Mouse (Mus musculus) limb, embryonic 12.5 days (tissue): Measurements from ENCODE around the gene Klhdc4. TPM values are rescaled to one million over a fixed set of nuclear protein-coding genes. Genes with fewer than 3 reads are reported as not detected.
A peak's percentile ranks its signal among the peaks of the same experiment; 100 is the strongest.

ENCODE experiments used
- ATAC-seq: fragments of 200-750 bp; cut with Nextera tagmentation; 2 replicates; pipeline ENCODE4 v1.8.0; 2017; ENCODE audit warnings: low read depth, moderate TSS enrichment; ENCODE audit not compliant: insufficient number of reproducible peaks, insufficient read depth, low FRiP score, low TSS enrichment
- H3K27ac ChIP-seq: fragments of 300-500 bp; sonication (generic); 2 replicates; pipeline ENCODE4 v1.5.1; 2016; ENCODE audit warnings: mild to moderate bottlenecking, moderate library complexity
- H3K27me3 ChIP-seq: fragments of 300-500 bp; sonication (generic); 2 replicates; pipeline ENCODE4 v1.6.1; 2016; ENCODE audit warnings: mild to moderate bottlenecking, moderate library complexity
- H3K36me3 ChIP-seq: fragments of 300-500 bp; sonication (generic); 2 replicates; pipeline ENCODE4 v1.6.1; 2016; ENCODE audit warnings: mild to moderate bottlenecking, moderate library complexity
- H3K4me1 ChIP-seq: fragments of 300-500 bp; sonication (generic); replicated peaks from 2 replicates; pipeline ENCODE4 v1.6.1; 2016
- H3K4me2 ChIP-seq: fragments of 300-500 bp; sonication (generic); 2 replicates; pipeline ENCODE4 v1.6.1; 2016; ENCODE audit warnings: mild to moderate bottlenecking, moderate library complexity
- H3K4me3 ChIP-seq: fragments of 300-500 bp; sonication (generic); replicated peaks from 2 replicates; pipeline ENCODE4 v1.5.1; 2016; ENCODE audit warnings: mild to moderate bottlenecking
- H3K9ac ChIP-seq: fragments of 300-500 bp; sonication (generic); replicated peaks from 2 replicates; pipeline ENCODE4 v1.6.1; 2016; ENCODE audit warnings: mild to moderate bottlenecking, moderate library complexity
- H3K9me3 ChIP-seq: fragments of 300-500 bp; sonication (generic); 2 replicates; pipeline ENCODE4 v1.6.1; 2016; ENCODE audit warnings: mild to moderate bottlenecking, moderate library complexity
- WGBS: fragments of 180-500 bp; shearing (Covaris S2); methylation state at CpG from one replicate; pipeline ENCODE4 v1.1.7; 2016; 5-methylcytosine and 5-hydroxymethylcytosine counted together
- polyA plus RNA-seq: library from polyadenylated mRNA; unstranded; fragments of >200 nt; fragmentation: Nextera tagmentation; extraction: Ambion mirVana; gene quantifications from 2 replicates; pipeline ENCODE4 v1.2.1, GENCODE M21; 2016

Klhdc4 gene
- 49.5 and 49.9 TPM in 2 replicates for polyA plus RNA-seq

DNA sequence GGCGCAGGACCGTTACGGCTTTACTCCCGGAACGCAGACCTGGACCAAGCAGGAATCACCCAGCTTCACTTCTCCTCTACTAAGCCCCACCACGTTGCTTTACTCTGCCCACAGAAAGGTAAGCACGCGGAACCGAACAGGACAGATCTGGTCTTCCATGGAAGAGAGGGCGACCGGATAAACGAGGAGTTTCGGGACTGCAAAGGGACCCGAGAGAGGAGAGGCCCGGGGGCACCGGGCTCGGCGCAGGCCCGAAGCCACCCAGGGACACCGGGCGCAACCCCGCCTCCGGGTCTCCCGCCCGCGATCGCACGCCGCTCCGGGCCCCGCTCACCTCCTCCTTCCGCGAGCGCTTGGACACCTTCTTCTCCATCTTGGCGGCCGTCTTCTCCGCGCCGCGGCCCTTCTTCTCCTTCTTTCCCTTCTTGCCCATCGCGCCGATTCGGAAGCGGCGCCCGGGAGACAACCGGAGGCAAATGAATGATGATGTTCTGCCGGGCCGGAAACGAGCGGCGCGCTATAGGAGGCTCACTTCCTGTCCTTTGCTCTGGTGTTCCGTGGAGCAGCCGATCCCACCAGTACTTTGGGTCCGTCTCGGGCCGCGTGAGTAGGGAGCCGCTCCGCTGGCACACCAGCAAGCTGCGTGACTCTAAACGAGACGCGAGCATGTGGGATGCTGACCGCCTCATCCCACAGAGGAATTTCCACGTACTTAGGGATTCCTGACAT is at the start of gene Klhdc4:
Gene Klhdc4 (minus strand): TSS at position 522 of the 729 bp plus-strand sequence.
- ATAC-seq, result peak; percentile 88
- H3K4me1 ChIP-seq, result peaks cover 12% of the 10 kb centered on the region
- peak within 1 kb of the TSS; percentile 84 for H3K9ac ChIP-seq
- peaks cover 5% of the 10 kb centered on the region for H3K27me3 ChIP-seq
- H3K9me3 ChIP-seq, result no peaks in the 10 kb centered on the region
- under 1% methylated on average over 68 of the region's 68 CpGs for WGBS
- peak within 1 kb of the TSS; percentile 92 for H3K4me2 ChIP-seq
- 0 out of 2 replicates have a peak within 1 kb of the TSS, but pooled peaks have one; percentile 12 for H3K27ac ChIP-seq
- H3K4me3 ChIP-seq, result peak within 1 kb of the TSS; percentile 86
- H3K36me3 ChIP-seq, result no peaks in the 10 kb centered on the region

DNA sequence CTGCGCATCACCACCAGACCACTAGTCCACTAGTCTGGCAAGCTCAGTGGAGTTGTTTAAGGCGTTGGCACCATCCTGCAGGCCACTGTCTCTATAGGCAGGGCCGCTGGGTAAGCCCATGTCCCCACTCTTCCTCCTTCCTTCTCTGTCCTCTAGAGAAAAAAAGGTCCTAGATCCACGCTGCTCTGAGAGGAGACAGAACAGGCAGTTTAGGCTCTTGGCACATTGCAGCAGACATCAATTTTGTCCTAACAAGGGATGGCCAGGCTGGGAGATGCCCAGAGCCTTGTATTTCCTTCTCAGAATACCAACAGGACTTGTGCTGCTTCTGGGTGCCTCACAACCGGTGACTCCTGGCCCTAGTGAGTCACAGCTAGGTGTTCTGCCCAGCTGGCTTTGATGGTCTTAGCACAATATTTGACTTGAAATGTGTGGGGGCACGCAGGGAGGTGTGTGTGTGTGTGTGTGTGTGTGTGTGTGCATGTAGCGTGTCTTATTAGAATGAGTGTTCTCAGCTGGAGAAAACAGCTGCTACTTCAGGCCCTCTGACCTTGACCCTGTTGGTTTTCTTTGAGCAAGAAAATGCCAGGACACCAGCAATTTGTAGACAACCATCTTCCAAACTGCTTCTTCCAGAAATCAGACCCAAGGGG is 48.6 kb upstream of the Klhdc4 start:
- no peak for ATAC-seq
- Histone ChIP-seq H3K4me2 (no peak overlapping the region), H3K9ac (no peak overlapping the region), H3K9me3 (no peaks in the 10 kb centered on the region), H3K27ac (no peak overlapping the region), H3K27me3 (no peaks in the 10 kb centered on the region), H3K4me3 (no peak overlapping the region), H3K36me3 (peaks cover 20% of the 10 kb centered on the region), H3K4me1 (peaks cover 18% of the 10 kb centered on the region)
- WGBS, result 82% methylated on average over 7 of the region's 7 CpGs

DNA sequence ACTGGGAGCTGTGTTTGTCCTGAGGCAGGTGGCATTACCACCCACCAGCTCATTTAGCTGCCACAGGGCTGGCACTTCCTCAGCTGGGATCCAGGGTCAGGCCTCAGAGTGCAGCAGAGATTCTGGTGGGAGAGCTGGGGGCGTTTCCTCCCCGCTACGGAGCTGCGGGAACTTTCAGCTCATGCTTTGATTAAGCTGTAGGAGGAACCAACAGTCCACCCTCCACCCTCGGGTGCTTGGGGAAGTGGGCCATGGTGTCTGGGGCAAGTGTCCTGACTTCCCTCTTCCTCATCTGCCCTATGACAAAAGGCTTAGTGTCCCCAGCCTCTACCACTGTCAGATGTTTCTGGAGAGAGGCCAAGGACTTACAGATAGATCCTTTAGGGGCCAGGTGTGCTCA is 47.8 kb upstream of the Klhdc4 start:
- ATAC-seq, result no peak
- peaks cover 24% of the 10 kb centered on the region for H3K4me1 ChIP-seq
- 74% methylated on average over 5 of the region's 5 CpGs for WGBS

DNA sequence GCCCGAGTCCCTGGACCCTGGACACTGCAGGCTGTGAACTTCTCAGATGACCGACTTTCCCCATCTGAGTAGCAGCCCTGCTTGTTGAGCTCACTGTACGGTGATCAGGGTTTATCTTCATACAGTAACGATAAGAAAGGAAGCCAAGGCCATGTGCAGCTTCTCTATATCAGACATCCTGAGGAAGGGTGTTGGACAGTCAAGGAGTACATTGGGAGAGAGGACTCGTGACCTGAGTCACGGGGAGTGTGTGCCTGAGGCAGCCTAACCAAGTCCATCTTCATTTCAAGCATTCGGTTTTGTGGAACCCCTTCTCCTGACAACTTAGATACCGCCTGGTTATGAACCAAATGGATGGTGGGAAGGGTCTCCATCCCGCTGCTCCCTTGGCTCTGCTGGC is 46.1 kb upstream of the Klhdc4 start:
- 0 out of 2 replicates have a peak, but pooled peaks cover 3% of the 10 kb centered on the region for H3K36me3 ChIP-seq
- H3K4me1 ChIP-seq, result peaks cover 31% of the 10 kb centered on the region
- no peak overlapping the region for H3K9ac ChIP-seq
- no peak overlapping the region for H3K4me3 ChIP-seq
- no peak overlapping the region for H3K4me2 ChIP-seq
- H3K27ac ChIP-seq, result peak overlapping the region; percentile 46; the same call in 1 of the 2 replicates
- ATAC-seq, result no peak
- H3K27me3 ChIP-seq, result peaks cover 3% of the 10 kb centered on the region; the same call in 1 of the 2 replicates
- H3K9me3 ChIP-seq, result no peaks in the 10 kb centered on the region
- 85% methylated on average over 9 of the region's 9 CpGs for WGBS

More for the DNA sequence above, 47.8 kb upstream of the Klhdc4 start:
- Histone ChIP-seq H3K27ac (no peak overlapping the region), H3K36me3 (peaks cover 14% of the 10 kb centered on the region; the same call in 1 of the 2 replicates), H3K4me3 (no peak overlapping the region), H3K9me3 (no peaks in the 10 kb centered on the region), H3K27me3 (no peaks in the 10 kb centered on the region), H3K9ac (no peak overlapping the region), H3K4me2 (no peak overlapping the region)

- WGBS, result 31% methylated on average over 3 of the region's 3 CpGs
- Histone ChIP-seq H3K36me3 (no peaks in the 10 kb centered on the region), H3K9ac (no peak overlapping the region), H3K9me3 (no peaks in the 10 kb centered on the region), H3K27ac (peak overlapping the region; percentile 46; the same call in 1 of the 2 replicates), H3K4me3 (no peak overlapping the region), H3K4me1 (peaks cover 31% of the 10 kb centered on the region), H3K4me2 (no peak overlapping the region), H3K27me3 (peaks cover 3% of the 10 kb centered on the region; the same call in 1 of the 2 replicates)
- no peak for ATAC-seq
Observed at GRCm38 (mm10) chr8:121875045-121875444, 45.7 kb upstream of the Klhdc4 start.

GRCm38 (mm10) chr8:121874031-121874430 is 44.7 kb upstream of the Klhdc4 start:
- H3K4me2 ChIP-seq, result no peak overlapping the region
- no peak for ATAC-seq
- H3K9ac ChIP-seq, result 0 out of 2 replicates have a peak overlapping the region, but pooled peaks have one; percentile 1
- no peaks in the 10 kb centered on the region for H3K36me3 ChIP-seq
- H3K4me1 ChIP-seq, result peaks cover 31% of the 10 kb centered on the region
- 51% methylated on average over 9 of the region's 9 CpGs for WGBS
- peaks cover 3% of the 10 kb centered on the region; the same call in 1 of the 2 replicates for H3K27me3 ChIP-seq
- no peak overlapping the region for H3K4me3 ChIP-seq
- H3K9me3 ChIP-seq, result no peaks in the 10 kb centered on the region
- peak overlapping the region; percentile 46 for H3K27ac ChIP-seq

DNA sequence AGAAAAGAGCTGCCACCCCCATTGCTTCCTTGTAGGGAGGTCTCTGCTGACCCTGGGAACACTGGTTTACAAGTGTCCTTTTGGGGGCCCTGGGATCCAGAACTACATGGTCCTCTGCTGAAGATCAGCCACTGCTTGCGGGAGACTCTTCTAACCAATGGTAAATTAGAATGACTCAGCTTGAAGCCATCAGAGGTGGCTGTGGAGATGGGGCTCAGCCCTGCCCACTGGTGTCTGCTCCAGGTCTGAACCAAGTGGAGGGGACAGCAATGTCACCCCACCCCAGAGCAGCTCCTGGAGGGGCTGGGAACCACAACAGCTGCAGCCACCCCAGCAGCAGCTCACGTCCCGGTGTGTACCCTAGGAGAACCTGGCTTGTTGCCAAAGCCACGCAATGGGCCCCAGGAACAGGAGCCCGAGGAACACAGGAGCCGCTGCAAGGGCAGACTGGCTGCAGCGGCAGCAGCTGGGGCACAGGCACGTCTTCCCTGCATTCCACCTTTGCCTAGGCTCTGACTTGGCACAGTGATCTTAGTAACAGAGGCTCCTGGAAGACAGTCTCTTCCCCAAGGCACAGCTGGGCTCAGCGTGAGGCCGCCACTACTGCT is 42.6 kb upstream of the Klhdc4 start:
- Histone ChIP-seq H3K4me1 (peaks cover 34% of the 10 kb centered on the region), H3K36me3 (no peaks in the 10 kb centered on the region), H3K4me2 (peak overlapping the region; percentile 23; the same call in 1 of the 2 replicates), H3K27ac (0 out of 2 replicates have a peak overlapping the region, but pooled peaks have one; percentile 29), H3K9me3 (no peaks in the 10 kb centered on the region), H3K27me3 (peaks cover 3% of the 10 kb centered on the region; the same call in 1 of the 2 replicates), H3K4me3 (no peak overlapping the region), H3K9ac (peak overlapping the region; percentile 37; the same call in 1 of the 2 replicates)
- ATAC-seq, result no peak
- WGBS, result 33% methylated on average over 10 of the region's 10 CpGs

DNA sequence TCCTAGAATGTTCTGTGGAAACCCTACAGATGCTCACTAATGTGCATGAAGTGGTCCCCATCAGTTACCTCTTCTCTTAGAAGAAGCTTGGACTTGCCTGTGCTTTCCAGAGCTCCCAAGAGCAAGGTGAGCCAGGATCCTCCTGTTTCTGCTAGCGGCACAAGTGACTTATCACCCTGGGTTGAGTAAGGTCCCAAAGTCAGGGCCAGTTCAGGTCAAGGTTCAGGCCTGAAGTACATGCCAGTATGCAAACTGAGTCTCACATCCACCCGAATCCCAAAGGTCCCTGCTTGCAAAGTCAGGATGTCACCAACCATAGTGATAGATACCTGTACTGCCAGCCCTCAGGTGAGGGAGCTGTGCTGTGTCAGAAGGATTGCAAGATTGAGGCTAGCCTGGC is 40.8 kb upstream of the Klhdc4 start:
- Histone ChIP-seq H3K4me1 (peaks cover 47% of the 10 kb centered on the region), H3K27ac (no peak overlapping the region), H3K9me3 (no peaks in the 10 kb centered on the region), H3K4me2 (no peak overlapping the region), H3K9ac (no peak overlapping the region), H3K27me3 (peaks cover 3% of the 10 kb centered on the region; the same call in 1 of the 2 replicates), H3K4me3 (no peak overlapping the region), H3K36me3 (no peaks in the 10 kb centered on the region)
- no peak for ATAC-seq
- 90% methylated on average over 2 of the region's 2 CpGs for WGBS

GRCm38 (mm10) chr8:121868896-121869295 is 39.5 kb upstream of the Klhdc4 start:
- 90% methylated on average over 7 of the region's 7 CpGs for WGBS
- ATAC-seq, result no peak
- no peak overlapping the region for H3K27ac ChIP-seq
- no peak overlapping the region for H3K4me3 ChIP-seq
- H3K27me3 ChIP-seq, result peaks cover 3% of the 10 kb centered on the region; the same call in 1 of the 2 replicates
- peaks cover 36% of the 10 kb centered on the region for H3K4me1 ChIP-seq
- no peaks in the 10 kb centered on the region for H3K36me3 ChIP-seq
- H3K9me3 ChIP-seq, result no peaks in the 10 kb centered on the region
- no peak overlapping the region for H3K9ac ChIP-seq
- no peak overlapping the region for H3K4me2 ChIP-seq

DNA sequence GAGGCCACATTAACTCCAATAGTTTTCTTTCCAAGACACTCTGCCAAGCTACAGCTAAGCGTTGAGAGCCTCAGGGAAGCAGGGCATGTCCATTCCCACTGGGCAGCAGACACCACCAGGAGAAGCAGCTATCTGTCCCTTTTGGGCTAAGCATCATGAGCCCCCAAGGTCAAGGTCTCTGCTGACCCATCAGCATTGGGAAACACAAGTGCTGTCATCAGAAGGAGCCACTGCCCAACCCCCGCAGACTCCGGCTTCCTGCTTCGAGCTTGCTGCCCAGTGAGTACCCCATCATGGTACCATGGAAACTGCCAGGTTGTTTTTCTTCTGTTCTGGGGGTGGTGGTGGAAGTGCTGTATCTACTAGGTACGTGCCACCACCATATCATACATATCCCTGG is 38.8 kb upstream of the Klhdc4 start:
- Histone ChIP-seq H3K4me3 (no peak overlapping the region), H3K27ac (no peak overlapping the region), H3K27me3 (peaks cover 3% of the 10 kb centered on the region; the same call in 1 of the 2 replicates), H3K4me1 (peaks cover 34% of the 10 kb centered on the region), H3K4me2 (no peak overlapping the region), H3K36me3 (no peaks in the 10 kb centered on the region), H3K9ac (no peak overlapping the region), H3K9me3 (no peaks in the 10 kb centered on the region)
- 85% methylated on average over 5 of the region's 5 CpGs for WGBS
- ATAC-seq, result no peak

DNA sequence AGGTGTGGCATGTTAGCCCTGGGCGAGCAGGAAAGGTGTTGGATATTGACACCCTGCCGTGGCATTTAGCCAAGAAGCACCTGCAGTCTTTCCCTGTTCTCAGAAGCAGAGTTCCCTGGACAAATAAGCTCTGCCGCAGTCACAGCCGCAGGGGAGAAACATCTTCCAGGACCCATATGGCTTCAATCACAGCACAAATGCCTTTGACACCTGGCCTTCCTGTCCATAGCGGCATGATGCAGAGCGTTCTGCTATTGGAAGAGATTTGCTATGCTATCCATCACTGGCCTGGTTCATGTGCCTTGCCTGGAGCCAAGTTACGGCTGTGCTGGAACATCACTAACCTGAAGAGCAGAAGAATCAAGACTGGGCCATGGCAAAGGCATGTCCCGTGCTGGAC is 36.0 kb upstream of the Klhdc4 start:
- peaks cover 19% of the 10 kb centered on the region; the same call in 1 of the 2 replicates for H3K4me1 ChIP-seq
- 0 out of 2 replicates have a peak overlapping the region, but pooled peaks have one; percentile 50 for H3K27ac ChIP-seq
- peaks cover 5% of the 10 kb centered on the region; the same call in 1 of the 2 replicates for H3K27me3 ChIP-seq
- H3K4me3 ChIP-seq, result no peak overlapping the region
- ATAC-seq, result no peak
- no peaks in the 10 kb centered on the region for H3K9me3 ChIP-seq
- H3K36me3 ChIP-seq, result no peaks in the 10 kb centered on the region
- H3K4me2 ChIP-seq, result no peak overlapping the region
- WGBS, result 34% methylated on average over 8 of the region's 8 CpGs
- no peak overlapping the region for H3K9ac ChIP-seq
